Mouse (Mus musculus) frontal cortex, postnatal 25 days (tissue): Measurements from ENCODE around the gene Trove2.

Experiments
- DNase-seq, 2 experiments: peaks; one replicate each; pipeline ENCODE4 v3.0.0; 2022; ENCODE audit warnings: low spot score in 2 of 2

The Trove2 gene

DNA sequence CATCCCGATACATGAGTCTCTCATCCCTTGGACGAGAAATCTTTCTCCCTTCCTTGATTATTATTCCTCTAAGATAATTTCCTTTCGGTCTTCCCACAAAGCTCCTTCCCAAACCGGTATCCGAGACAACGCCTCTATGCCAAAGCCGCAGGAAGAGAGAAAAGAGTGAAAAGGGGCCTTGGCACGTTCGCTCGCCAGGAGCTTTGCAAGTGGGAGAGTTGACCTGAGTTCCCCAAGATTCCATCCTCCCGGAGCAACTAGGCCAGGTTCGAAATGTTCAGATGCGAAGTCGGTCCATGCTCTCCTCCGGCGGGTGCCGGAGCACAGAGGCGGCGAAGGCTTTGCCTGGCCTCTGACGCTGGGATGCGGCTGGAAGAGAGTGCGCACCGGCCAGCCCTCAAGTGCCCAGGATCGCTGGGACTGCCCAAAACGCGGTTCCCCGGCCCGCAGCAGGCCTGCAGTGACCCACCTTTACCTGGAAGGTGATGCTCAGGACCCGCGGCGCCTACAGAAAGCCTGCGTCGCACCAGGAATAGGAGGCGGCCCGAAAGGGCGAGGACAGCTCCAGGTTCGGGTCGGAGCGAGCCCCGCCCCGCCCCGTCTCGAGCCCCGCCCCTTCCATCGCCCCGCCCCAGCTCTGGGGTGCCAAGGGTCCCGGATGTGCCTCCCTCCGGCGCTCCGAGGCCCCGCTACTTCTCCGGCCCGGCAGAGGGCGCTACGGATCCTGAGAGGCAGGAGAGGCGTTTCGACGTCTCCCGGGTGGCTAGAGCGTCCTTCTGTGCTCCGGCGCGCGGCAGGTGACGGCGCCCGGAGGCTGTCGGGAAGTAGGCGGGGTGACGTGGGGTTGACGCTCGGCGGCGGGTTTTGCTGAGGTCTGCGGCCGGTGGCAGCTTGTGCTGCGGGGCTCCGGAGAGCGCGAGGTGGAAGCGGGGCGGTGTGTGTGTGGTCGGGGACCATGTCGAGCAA is at the start of gene Trove2, which contains the start of gene Uchl5:
Gene Trove2 (minus strand): TSS at position 623 of the 966 bp plus-strand sequence.
Gene Uchl5 (plus strand): TSS at position 827 of the 966 bp plus-strand sequence.
- peak; percentile 93 to 97 for DNase-seq

DNA sequence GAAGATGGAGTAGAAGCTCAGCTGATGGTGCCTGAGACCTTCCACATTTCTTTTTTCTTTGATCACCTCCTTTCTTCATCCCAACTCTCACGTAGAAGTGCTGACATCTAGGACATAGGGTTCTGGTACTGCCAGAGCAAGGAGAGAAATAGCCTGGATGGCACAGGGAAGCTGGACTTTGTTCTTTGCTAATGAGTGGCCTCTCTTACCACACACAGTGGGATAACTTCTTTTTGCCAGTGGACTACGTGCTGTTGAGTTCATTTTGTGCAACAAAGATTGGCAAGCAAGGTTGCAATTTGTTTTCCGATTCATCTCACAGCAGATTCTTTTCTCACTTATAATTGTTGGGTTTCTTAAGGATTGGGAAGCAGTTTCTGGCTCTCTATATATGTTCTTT is 45.8 kb upstream of the Trove2 start:
- DNase-seq = no peak

DNA sequence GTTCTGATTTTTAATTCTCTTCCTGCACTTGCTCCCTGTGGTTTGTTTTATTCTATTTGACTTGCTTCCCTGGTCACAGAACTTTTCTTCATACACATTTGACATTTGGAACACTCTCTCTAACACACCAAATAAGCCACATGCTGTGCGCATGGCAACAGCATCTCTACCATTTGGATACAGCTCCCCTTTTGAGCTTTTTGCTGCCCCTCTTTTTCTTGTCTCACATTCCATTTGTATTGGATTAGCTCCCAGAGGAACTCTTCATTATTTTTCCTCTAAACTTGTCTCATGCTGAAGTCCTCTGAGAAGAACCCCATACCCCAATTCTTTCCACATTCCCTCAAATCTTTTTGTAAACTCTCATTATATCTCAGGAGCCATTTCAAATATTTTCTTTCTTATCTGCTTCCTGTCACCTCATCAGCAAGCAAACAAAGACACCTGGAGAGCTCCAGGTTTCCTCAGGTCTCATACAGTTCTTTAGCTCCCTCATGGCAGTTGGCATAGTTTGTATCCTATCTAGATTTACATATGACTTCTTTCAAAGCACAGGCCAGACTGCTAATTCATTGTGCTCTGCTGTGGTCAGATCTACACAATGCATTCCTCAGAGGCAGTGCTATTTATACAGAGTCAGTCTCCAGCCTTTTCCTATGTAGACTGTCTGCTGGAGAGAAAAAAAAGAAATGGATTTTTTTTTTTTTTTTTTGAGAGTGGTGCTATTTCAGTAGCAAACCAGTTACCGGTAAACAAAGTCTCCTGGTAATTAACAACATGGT is 43.4 kb upstream of the Trove2 start:
- DNase-seq = no peak

DNA sequence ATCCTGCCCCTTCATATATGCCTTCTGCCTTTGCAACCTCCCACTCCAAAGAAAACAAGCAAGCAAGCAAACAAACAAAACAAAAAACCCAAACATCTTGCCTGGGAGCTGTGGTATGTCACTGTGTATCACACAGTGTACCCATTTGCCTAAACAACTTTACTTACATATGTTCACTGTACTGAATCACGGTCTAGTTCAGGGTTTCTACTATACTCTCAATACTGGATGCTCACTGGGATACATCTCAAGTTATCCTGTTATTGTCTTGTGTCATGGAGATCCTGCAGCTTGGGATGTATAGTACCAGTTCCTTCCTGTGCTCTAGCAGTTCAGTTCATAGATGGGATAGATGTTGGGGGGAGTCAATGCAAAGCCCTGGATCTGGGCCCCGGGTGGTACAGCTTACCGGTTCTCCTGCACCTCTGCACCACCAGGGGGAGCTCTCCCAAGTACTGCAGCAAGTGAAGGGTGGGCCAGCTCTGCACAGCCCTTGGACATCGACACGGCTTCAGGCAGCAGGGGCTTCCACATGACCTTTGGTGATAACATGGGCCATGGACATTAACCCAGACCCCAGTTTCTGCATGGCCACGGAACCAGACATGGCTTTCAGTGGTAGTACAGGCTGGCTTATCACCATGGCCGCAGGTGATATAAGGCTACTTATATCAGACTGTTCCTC is 37.0 kb upstream of the Trove2 start:
- peak; percentile 65 to 71 for DNase-seq

DNA sequence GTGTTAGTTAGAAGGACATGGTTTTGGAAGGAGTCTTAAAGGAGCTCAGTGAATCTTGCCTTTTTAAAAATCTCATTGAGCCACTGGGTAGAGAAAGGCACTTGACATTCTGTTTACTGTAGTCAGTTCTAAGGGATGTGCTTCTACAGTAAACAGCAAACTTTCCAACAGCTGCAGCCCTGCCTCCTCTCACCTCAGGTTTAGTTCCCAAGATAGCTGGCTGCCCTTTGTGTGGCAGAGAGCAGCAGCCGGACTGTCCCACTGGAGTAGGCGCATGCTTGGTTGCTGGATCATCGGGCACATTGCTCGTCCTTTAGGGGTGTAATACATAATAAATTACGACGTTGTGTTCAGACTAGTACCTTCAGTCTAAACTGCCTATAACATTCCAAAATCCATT is 32.2 kb upstream of the Trove2 start:
- no peak for DNase-seq

DNA sequence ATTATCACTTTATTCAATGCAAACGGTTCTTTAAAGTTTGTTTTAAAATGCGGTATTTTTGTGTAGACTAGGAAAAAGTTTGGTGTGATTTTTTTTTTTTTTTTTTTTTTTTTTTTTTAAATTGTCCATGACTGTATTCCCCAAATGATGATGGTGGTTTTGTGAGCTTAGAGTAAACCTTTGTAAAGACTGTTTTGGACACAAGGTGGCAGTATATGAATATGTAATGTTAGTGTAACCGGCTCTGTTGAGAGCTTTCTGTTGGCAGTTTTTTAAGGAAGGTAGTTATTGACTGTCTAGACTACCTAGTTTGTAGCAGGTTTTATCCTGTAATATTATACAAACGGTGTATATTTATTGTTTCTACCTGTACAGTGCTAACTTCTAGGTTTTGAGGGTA is 26.7 kb upstream of the Trove2 start:
- DNase-seq = no peak

DNA sequence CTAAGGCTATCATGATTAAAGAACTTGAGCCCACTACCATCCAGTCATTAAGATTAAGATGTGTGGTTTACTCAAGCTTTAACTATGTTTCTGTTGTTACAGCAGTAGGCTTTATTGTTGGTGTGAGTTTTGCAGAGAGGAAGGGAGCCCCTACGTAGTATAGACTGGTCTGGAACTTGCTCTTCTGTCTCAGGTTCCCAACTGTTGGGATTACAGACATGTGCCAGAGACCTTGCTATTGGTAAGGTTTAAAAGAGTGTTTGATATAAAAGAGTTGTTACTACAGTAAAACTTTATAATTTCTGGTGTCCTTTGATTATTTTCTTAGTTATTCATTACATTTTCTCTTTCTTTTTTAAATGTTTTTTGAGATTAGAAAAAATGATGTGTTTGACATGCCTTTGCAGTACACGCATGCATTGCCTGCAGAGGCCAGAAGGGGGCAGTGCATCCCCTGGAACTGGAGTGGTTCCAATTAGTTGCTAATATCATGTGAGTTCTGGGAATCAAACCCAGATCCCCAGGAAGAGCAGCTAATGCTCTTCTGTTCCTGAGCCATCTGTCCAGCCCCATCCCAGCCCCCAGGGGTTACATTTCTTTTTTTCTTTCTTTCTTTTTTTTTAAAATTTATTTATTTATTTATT is 11.8 kb upstream of the Trove2 start:
- no peak for DNase-seq

DNA sequence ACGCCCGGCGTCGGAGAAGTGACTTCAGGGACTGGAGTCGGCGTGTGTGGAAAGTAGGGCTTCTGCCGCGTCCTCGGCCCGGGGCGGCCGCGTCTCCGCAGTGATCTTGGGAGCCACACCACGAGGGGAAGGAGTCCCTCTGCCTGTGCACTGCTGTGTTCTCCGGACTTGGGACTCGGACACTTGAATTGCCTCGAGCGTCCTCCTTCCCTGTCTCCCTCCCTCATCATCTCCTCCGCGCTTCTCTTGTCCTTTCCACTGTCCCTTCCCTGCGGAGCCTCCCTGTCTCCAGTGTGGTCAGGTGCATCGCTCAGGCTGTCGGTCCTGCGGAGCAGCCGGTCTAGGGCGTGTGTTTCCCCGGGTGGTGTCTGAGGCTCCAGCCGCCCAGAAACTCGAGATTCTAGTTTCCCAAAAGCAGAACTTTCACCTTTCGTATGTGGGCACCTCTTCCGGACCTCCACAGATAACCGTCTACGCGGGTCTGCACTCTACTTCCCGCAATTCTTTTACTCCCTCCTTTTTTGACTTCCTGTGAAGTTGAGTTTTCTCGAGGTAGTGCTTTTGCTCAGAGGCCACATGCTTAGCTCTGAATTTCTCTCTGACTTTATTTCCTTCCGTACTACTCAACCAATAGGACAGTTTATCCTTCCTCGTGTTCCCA is 820 bp upstream of the Trove2 start:
- DNase-seq = peak in 1 of 2 experiments; percentile 9

DNA sequence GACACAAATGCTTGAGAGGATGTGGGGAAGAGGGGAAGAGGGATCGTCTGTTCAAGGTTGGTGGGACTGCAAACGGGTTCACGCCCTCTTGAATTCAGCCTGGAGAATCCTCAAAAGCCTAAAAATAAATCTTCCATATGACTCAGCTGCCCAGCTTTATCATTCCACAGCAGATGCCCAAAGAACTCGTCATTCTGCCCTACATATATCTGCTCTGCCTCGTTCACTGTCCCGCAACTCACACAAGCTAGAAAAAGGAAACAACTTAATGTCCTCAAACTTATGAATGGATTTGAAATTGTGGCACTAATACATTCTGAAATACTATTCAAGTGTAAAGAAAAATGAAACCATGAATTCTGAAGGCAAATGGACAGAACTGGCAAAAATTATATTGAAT is 3.0 kb downstream of the Trove2 start:
- DNase-seq = no peak

DNA sequence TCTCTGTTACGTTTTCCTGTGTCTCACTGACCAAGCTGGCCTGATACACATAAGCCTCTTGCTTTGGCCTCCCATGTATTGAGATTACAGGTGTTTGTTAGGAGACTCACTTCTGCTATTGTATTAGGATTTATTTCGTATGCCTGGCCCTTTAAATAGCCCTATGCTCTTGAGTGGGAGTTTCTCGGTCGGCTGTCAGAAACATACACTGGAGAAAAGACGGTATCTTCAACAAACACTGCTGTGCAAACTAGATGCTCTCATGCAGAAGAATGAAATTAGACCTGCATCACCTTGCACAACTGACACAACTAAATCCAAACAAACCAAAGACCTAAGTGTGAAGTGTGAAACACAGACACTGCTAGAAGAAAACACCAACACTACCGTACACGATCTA is 3.8 kb downstream of the Trove2 start:
- no peak for DNase-seq

DNA sequence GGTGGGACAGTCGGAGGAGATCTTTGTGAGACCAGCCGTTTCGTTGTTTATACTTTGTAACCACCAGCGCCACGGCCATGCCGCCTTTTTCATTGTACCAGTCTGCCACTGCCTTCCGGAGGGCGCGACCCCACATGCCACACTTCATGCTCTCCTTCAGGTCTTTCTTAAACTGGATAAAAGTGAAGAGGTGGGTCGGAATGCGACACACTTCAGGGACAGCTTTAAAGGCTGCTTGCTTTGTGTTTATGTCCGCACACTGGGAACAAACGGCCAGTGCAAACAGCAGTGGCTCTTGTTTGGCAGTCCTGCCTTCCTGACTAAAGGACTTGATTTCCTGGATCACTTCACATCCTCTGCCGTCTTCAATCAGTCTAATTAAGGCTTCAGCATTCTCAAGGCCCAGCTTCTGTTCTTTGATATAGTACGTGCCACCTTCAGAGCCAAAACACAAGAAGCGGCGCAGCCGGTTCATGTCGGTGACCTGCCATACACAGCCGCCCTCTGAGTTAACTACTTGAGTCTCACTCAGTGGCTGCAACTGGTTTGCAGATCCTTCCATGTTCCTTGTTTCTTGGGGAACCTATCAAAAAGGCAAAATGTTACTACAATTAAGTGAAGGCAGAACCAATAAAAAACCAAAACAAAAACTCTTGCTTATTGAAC is 6.3 kb downstream of the Trove2 start:
- no peak for DNase-seq

DNA sequence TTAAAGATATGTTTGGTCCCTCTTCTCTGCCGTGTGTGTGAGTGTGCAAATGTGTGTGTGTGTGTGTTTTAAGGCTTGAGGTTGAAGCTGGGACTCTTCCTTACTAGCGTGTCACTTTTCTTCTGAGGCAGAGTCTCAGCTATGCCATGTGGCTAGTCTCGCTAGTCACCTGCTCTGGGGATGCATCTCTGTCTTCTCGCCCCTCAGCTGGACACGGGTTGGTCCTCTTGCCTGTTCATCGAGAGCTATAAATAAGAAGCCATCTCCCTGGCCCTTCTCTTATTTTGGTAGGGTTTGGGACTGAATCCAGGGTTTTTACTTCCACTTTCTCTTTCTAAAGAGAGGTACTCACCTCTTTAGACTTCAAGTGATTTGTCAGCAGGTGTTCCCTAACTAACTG is 10.6 kb downstream of the Trove2 start:
- no peak for DNase-seq

DNA sequence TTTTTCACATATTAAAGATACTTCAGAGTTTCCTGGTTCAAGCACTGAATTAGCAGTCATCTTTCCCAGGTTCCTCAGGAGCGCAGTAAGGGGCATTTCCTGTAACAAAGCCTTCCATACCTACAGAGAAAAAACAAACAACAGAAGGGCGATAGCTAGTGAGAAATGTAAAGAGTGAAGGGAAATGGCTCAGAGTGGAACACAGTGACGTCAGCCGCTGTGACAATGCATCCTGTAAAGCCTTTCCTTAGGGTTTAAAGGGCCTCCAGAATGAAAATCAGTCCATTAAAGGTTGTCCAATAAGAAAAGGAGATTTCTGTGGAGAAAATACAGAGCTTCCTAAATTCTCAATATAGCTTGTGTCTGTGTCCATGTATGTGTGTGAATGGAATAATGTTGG is 11.1 kb downstream of the Trove2 start:
- no peak for DNase-seq

DNA sequence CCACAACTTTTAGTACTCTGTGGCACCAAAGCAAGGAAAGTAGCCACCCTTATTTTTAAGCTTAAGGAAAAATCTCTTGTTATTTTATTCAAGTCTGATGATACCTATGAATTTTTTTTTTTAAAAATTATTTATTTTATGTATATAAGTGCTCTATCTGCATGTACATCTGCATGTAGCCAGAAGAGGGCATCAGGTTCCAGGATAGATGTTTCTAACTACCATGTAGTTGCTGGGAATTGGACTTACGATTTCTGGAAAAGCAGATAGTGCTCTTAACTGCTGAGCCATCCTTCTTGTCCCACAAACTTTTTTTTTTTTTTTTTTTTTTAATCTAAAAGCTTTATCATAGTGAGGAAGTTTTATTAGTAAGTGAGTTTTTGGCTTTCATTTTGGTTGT is 12.4 kb downstream of the Trove2 start:
- DNase-seq = no peak

DNA sequence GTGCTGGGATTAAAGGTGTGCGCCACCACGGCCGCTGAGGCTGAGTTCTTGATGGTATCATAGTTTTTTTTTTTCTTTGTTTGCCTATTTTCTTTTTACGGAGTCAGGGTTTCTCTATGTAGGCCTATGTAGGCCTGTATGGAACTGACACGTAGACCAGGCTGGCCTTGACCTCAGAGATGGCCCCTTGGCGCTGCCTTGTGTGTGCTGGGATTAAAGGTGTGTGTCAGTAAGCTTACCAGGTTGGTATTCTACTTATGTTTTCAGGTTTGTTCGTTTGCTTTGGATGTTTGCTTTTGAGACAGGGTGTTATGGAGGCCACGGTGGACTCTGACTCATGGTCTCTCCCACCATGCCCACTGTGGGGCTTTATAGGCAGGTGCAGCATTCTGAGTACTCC is 14.7 kb downstream of the Trove2 start:
- no peak for DNase-seq

DNA sequence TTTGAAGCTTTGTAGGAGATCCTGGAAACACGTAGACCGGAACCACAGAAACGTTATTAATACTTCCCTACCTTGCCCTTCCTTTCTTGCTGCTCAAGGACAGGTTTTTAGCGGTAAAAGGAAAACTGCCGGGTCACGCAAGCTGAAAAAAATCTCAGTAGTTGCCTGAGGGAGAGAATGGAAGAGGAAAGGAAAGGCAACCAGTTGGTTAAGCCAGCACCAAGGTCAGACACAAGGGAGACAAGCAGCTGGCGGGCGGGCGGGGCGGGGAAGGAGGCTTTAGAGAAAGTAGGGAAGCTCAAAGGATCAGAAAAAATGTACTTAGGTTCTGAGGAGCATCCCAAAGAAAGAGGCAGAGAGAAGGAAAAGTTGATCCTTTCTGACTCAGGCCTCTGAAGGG is 31.0 kb downstream of the Trove2 start:
- no peak for DNase-seq

DNA sequence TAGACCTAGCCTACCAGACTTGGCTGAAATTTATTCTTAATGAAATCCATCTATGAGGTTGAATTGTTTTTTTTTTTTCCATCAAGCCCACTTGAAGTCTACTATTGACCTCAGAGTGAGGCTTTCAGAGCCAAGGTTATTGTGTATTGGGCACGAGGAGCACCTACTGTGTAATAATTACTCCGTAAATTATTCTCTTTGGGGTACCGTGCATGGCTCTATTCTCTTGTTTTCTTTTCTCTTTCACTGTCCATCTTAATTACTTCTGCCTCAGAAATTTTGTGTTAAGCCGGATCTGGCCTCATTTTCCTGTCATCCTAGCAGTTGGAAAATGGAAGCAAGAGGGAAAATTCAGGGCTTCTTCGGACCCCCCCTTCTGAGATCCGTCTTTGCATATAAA is 34.7 kb downstream of the Trove2 start:
- DNase-seq = no peak

DNA sequence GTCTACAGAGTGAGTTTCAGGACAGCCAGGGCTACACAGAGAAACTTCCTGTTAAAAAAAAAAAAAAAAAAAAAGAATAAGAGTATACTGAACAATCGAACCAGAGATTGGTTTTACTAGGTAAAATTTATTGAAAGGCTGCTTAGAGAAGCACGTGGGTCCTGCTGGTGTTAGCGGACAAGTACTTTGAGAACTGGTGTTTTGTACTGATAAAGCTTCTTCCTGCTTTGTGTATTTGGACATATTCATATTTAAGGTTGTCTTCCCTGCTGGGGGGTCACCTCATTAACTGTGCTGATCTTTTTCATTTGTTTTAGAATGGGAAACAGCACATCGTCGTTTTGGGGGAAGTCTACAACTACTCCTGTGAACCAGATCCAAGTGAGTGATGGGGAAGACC is 35.5 kb downstream of the Trove2 start:
- DNase-seq = no peak

DNA sequence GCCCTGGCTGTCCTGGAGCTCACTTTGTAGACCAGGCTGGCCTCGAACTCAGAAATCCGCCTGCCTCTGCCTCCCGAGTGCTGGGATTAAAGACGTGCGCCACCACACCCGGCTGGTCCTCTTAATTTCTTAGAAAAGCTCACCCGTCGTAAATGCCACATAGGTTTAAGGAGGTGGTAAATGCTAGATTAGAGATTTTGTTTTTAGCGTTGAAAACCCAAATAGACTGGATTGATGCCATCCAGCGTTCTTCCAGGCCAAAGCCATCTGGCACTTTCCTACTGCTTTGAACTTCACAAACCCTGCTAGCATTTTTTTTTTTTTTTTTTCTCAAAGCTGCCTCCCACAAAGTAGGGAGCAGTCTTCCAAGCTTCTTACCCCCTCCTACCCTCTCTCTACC is 36.3 kb downstream of the Trove2 start:
- no peak for DNase-seq
